Mouse (Mus musculus): ENCODE measurements around the gene Tbx18. TPM values are rescaled to one million over a fixed set of nuclear protein-coding genes. Genes with fewer than 3 reads are reported as not detected.

Gene Tbx18
- total RNA-seq, 2 experiments from 2014 or later, result 1.7 to 2.5 TPM

DNA sequence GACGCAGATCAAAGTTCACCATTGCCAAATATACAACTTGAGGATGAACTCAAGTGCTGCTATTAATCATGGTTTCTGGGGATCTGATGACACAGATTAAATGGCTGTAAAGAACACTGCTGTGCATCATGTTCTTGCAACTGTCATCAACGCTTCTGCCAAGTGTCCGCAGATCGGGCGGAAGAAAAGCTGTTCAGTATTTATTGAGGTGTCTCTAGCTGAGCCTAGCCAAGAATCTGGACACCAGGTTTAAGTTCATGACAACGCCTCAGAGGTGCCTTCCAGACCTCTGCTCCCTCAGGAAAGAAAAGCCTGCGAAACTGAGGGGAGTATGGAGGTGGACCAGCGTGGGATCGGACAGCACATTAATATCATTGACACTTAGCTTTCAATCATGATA is 44.1 kb downstream of the Tbx18 start:
- no peak overlapping the region for H3K27ac ChIP-seq
- intact Hi-C loops (cut with DNase I), result no loop called here
- TF ChIP-seq CTCF (IDR thresholded peaks at IDR 0.05), result no peak
- DNase-seq (ENCODE audit: extremely low spot score in 1 of 2, low spot score in 2 of 2), result no peak
- no peak overlapping the region for H3K4me3 ChIP-seq

- intact Hi-C loops (cut with DNase I), result no loop called here
Measured at GRCm38 (mm10) chr9:87682247-87682646, 48.8 kb downstream of the Tbx18 start.

More at GRCm38 (mm10) chr9:87682247-87682646, 48.8 kb downstream of the Tbx18 start:
- DNase-seq (ENCODE audit: extremely low spot score in 1 of 2, low spot score in 2 of 2), result no peak
- Histone ChIP-seq H3K27ac (no peak overlapping the region), H3K4me3 (no peak overlapping the region)
- no peak for TF ChIP-seq CTCF (IDR thresholded peaks at IDR 0.05)

Data from left cerebral cortex, adult 2 months (tissue).